Mouse (Mus musculus): ENCODE measurements around the gene Map3k1.

GRCm38 (mm10) chr13:111753321-111753720, 55.5 kb downstream of the Map3k1 start:
- no peak for TF ChIP-seq GATA1 (IDR thresholded peaks at IDR 0.05; ENCODE audit: borderline replicate concordance, low read length)
- no peak for TF ChIP-seq FLI1 (IDR thresholded peaks at IDR 0.05; ENCODE audit: low read length)
